Mouse (Mus musculus) erythroblast, embryonic 14.5 days (primary cell): ENCODE results near the gene Ugt1a6a. TPM values are rescaled to one million over a fixed set of nuclear protein-coding genes. Genes with fewer than 3 reads are reported as not detected.
"Not testable (repeated sequence)": the region's sequence is repeated elsewhere in the genome, so short reads cannot be mapped to it uniquely, and the experiment has no call there.

Experiments
- H3K27me3 ChIP-seq: 2 replicates; pipeline ENCODE4 v1.6.1; 2012; ENCODE audit warnings: inconsistent platforms; ENCODE audit not compliant: control insufficient read depth
- H3K36me3 ChIP-seq: 2 replicates; pipeline ENCODE4 v1.6.1; 2012; ENCODE audit warnings: mild to moderate bottlenecking, inconsistent platforms; ENCODE audit not compliant: control insufficient read depth
- H3K4me1 ChIP-seq: 2 replicates; pipeline ENCODE4 v1.6.1; 2012; ENCODE audit warnings: inconsistent platforms; ENCODE audit not compliant: control insufficient read depth
- H3K4me3 ChIP-seq: replicated peaks from 2 replicates; pipeline ENCODE3; 2012; ENCODE audit warnings: moderate library complexity, mild to moderate bottlenecking, inconsistent platforms
- H3K9me3 ChIP-seq: 2 replicates; pipeline ENCODE4 v1.6.1; 2012; ENCODE audit warnings: low read length, inconsistent platforms, mixed read lengths; ENCODE audit not compliant: control insufficient read depth
- GATA1 ChIP-seq: IDR thresholded peaks from 2 replicates; pipeline ENCODE4 v1.6.1; 2012; ENCODE audit warnings: low read length, inconsistent platforms, mixed read lengths
- TAL1 ChIP-seq: IDR thresholded peaks from 3 replicates; pipeline ENCODE4 v1.6.1; 2012; ENCODE audit warnings: low read length, inconsistent platforms, mixed read lengths
- polyA plus RNA-seq: library from polyadenylated mRNA; stranded (reverse); fragments of >175 nt; gene quantifications from 2 replicates; pipeline ENCODE4 v1.2.3, GENCODE M21; 2012

Gene Ugt1a6a
- polyA plus RNA-seq, 1 experiment: not detected

- Histone ChIP-seq H3K27me3 (no peaks in the 10 kb centered on the region), H3K9me3 (no peaks in the 10 kb centered on the region), H3K36me3 (no peaks in the 10 kb centered on the region), H3K4me1 (no peaks in the 10 kb centered on the region), H3K4me3 (no peak overlapping the region)
- TF ChIP-seq TAL1 (no peak), GATA1 (no peak)
These were observed 627 bp upstream of the Ugt1a6a start for GRCm38 (mm10) chr1:88133908-88134456.

- H3K36me3 ChIP-seq, H3K4me3 ChIP-seq, H3K9me3 ChIP-seq, H3K27me3 ChIP-seq, H3K4me1 ChIP-seq: not testable (repeated sequence)
These were observed 758 bp downstream of the Ugt1a6a start for GRCm38 (mm10) chr1:88135229-88135904.

GRCm38 (mm10) chr1:88136646-88137045 is 2.0 kb downstream of the Ugt1a6a start:
- Histone ChIP-seq H3K4me3 (no peak overlapping the region), H3K36me3 (no peaks in the 10 kb centered on the region), H3K4me1 (peaks cover 2% of the 10 kb centered on the region), H3K27me3 (no peaks in the 10 kb centered on the region), H3K9me3 (no peaks in the 10 kb centered on the region)
- TF ChIP-seq TAL1: no peak
- TF ChIP-seq GATA1: no peak

- H3K36me3 ChIP-seq: no peaks in the 10 kb centered on the region
- H3K9me3 ChIP-seq: no peaks in the 10 kb centered on the region
- TF ChIP-seq GATA1 (no peak), TAL1 (no peak)
- H3K4me3 ChIP-seq: no peak overlapping the region
- H3K27me3 ChIP-seq: no peaks in the 10 kb centered on the region
- H3K4me1 ChIP-seq: peaks cover 2% of the 10 kb centered on the region
These were observed 2.7 kb downstream of the Ugt1a6a start for GRCm38 (mm10) chr1:88137264-88137663.

GRCm38 (mm10) chr1:88138145-88138544 is 3.5 kb downstream of the Ugt1a6a start:
- Histone ChIP-seq H3K27me3 (no peaks in the 10 kb centered on the region), H3K4me1 (peaks cover 2% of the 10 kb centered on the region), H3K36me3 (no peaks in the 10 kb centered on the region), H3K9me3 (no peaks in the 10 kb centered on the region), H3K4me3 (no peak overlapping the region)
- no peak for TF ChIP-seq TAL1
- TF ChIP-seq GATA1: no peak

GRCm38 (mm10) chr1:88140492-88140891 is 5.9 kb downstream of the Ugt1a6a start:
- H3K27me3 ChIP-seq, H3K4me1 ChIP-seq, H3K9me3 ChIP-seq, H3K4me3 ChIP-seq, H3K36me3 ChIP-seq: not testable (repeated sequence)

GRCm38 (mm10) chr1:88143966-88144675 is 9.5 kb downstream of the Ugt1a6a start:
- not testable (repeated sequence) for H3K4me3 ChIP-seq, H3K4me1 ChIP-seq, H3K9me3 ChIP-seq, H3K27me3 ChIP-seq, H3K36me3 ChIP-seq

GRCm38 (mm10) chr1:88145278-88145677 is 10.7 kb downstream of the Ugt1a6a start:
- H3K9me3 ChIP-seq, H3K27me3 ChIP-seq, H3K36me3 ChIP-seq, H3K4me3 ChIP-seq, H3K4me1 ChIP-seq: not testable (repeated sequence)

- H3K4me1 ChIP-seq, H3K9me3 ChIP-seq, H3K27me3 ChIP-seq, H3K36me3 ChIP-seq, H3K4me3 ChIP-seq: not testable (repeated sequence)
These were observed 15.5 kb downstream of the Ugt1a6a start for GRCm38 (mm10) chr1:88150133-88150532.

GRCm38 (mm10) chr1:88158430-88158829 is 23.8 kb downstream of the Ugt1a6a start:
- H3K4me3 ChIP-seq: no peak overlapping the region
- H3K4me1 ChIP-seq: no peaks in the 10 kb centered on the region
- no peaks in the 10 kb centered on the region for H3K9me3 ChIP-seq
- no peaks in the 10 kb centered on the region for H3K27me3 ChIP-seq
- TF ChIP-seq GATA1: no peak
- no peak for TF ChIP-seq TAL1
- no peaks in the 10 kb centered on the region for H3K36me3 ChIP-seq
